Mouse (Mus musculus) gastrocnemius, postnatal 14 days (tissue): ENCODE data around the gene Gm3099. TPM values are rescaled to one million over a fixed set of nuclear protein-coding genes. Genes with fewer than 3 reads are reported as not detected.
"Not testable (repeated sequence)": the region's sequence is repeated elsewhere in the genome, so short reads cannot be mapped to it uniquely, and the experiment has no call there.

Experiments used
- DNase-seq: peaks from one replicate; pipeline ENCODE4 v3.0.0; 2021; ENCODE audit warnings: mixed read lengths
- intact Hi-C: fragments of 180-260 bp; cut with DNase I; formaldehyde crosslinking; loops from one replicate; pipeline ENCODE4 v1.15.1; 2025; ENCODE audit warnings: low total_unique reads
- long read RNA-seq, 2 experiments: library from polyadenylated mRNA; stranded (forward); transcript quantifications; one replicate each; pipeline ENCODE4 v2.0.0; 2021
- total RNA-seq, 2 experiments: library from RNA; stranded (reverse); gene quantifications; 2 replicates each; pipeline ENCODE4 v1.2.3; 2021

The Gm3099 gene
- total RNA-seq = not detected
- long read RNA-seq, experiment 1 = 0 reads
- long read RNA-seq, experiment 2 = 0 reads

DNA sequence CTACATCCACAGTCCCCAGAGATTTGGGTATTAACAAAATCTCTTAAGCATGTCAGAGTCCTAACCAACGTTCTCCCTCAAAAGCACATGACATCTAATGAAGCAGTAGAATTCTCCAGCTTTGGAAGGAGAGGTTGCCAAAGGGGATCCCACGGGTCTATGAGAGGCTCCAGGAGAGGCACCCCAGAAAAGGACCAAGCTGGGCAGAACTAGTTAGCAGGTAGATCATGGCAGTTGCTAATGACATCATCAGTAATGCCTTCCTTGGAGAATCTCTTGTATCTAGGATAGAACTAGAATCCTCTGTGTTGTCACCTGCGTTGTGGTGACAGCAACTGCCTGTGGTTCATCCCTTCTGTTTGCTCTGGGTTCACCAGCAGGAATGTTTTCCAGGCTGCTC is at the start of gene Gm3099:
Gene Gm3099 (plus strand): TSS at position 301 of the 400 bp plus-strand sequence.
- intact Hi-C loops, DNase-seq: not testable (repeated sequence)

DNA sequence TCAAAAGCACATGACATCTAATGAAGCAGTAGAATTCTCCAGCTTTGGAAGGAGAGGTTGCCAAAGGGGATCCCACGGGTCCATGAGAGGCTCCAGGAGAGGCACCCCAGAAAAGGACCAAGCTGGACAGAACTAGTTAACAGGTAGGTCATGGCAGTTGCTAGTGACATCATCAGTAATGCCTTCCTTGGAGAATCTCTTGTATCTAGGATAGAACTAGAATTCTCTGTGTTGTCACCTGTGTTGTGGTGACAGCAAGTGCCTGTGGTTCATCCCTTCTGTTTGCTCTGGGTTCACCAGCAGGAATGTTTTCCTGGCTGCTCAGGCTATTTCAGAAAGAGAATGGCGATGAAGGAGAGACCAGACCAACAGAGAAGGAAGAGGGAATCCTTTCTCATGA is 34.9 kb upstream of the Gm3099 start, which contains the start of gene Gm3095:
Gene Gm3095 (plus strand): TSS at position 301 of the 400 bp plus-strand sequence.
- intact Hi-C loops, DNase-seq: not testable (repeated sequence)

DNA sequence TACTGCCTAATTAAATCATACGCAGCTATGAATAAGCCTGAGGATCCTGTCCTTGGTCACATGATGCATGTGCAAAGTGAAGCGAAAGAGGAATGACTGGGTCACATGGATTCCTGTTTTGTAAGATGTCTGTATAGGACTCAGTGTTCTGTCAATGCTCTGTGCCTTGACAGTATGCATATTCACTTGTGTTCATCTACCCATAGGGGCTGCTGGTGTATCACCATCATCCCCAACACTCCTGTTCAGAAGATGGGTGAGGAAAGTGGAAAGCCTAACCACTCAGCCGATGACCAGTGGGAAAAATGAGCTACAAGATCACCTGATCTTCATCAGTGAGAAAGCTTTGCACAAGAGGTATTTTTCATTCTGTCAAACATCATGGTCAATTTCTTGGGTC is 25.4 kb downstream of the Gm3099 start, which contains the start of gene Gm5796:
Gene Gm5796 (plus strand): TSS at position 301 of the 400 bp plus-strand sequence.
- DNase-seq, intact Hi-C loops: not testable (repeated sequence)

Other genes starting within 250 kb of the Gm3099 start
- gene Gm3002, start 188.3 kb upstream of the Gm3099 start, total RNA-seq = not detected
- gene Gm3033, start 152.1 kb upstream of the Gm3099 start, total RNA-seq = under 1 TPM in 1 of 2 experiments, not detected in 1; 0.27 TPM
- gene Gm2916, start 114.2 kb upstream of the Gm3099 start, total RNA-seq = not detected
- gene Gm3029, start 66.6 kb upstream of the Gm3099 start, total RNA-seq = not detected
- gene Gm3095, start 34.8 kb upstream of the Gm3099 start, total RNA-seq = under 1 TPM in 1 of 2 experiments, not detected in 1; 0.29 TPM
- 1 to 10 TPM; 1.2 to 1.5 TPM for gene Gm5796, start 25.5 kb downstream of the Gm3099 start, total RNA-seq
- gene Gm3115, start 85.7 kb downstream of the Gm3099 start, total RNA-seq = under 1 TPM; 0.14 to 0.18 TPM
- 1 to 10 TPM; 1.1 TPM for gene Gm8108, start 112.1 kb downstream of the Gm3099 start, total RNA-seq
- not detected for gene Gm3127, start 166.6 kb downstream of the Gm3099 start, total RNA-seq
- gene Gm2974, start 184.2 kb downstream of the Gm3099 start, total RNA-seq = not detected